ENCODE assay signal across 13 mouse cellular contexts in genomic region chr9:23115026-23115425, GRCm38 (mm10).
"Had no signal": no experiment of that assay in that cellular context is flagged by ENCODE, and none has a peak within 500 bp of the region (broad histone marks: within the 10 kb centered on the region; RNA-seq: fewer than 3 reads in every experiment).

No protein-coding gene starts in this region.

- H3K4me1 ChIP-seq: limb, embryonic 12.5 days; liver, embryonic 13.5 days; lung, embryonic 15.5 days; midbrain, embryonic 15.5 days; neural tube, embryonic 12.5 days had no signal

- H3K27ac ChIP-seq: limb, embryonic 12.5 days; liver, embryonic 13.5 days; lung, embryonic 15.5 days; macrophage; midbrain, embryonic 15.5 days; neural tube, embryonic 12.5 days; stomach, postnatal 0 days had no signal

- DNase-seq: kidney, postnatal 25 days; liver; liver, embryonic 13.5 days; liver, postnatal 0 days; lung, postnatal 14 days had no signal

- H3K9me3 ChIP-seq: limb, embryonic 12.5 days; liver, embryonic 13.5 days; lung, embryonic 15.5 days; megakaryocyte, embryonic 14.5 days; midbrain, embryonic 15.5 days; neural tube, embryonic 12.5 days had no signal

- H3K27me3 ChIP-seq: limb, embryonic 12.5 days; liver, embryonic 13.5 days; lung, embryonic 15.5 days; megakaryocyte, embryonic 14.5 days; midbrain, embryonic 15.5 days; neural tube, embryonic 12.5 days had no signal

- H3K36me3 ChIP-seq: limb, embryonic 12.5 days; liver, embryonic 13.5 days; lung, embryonic 15.5 days; midbrain, embryonic 15.5 days; neural tube, embryonic 12.5 days had no signal

- H3K9ac ChIP-seq: limb, embryonic 12.5 days; liver, embryonic 13.5 days; liver, postnatal 0 days; lung, embryonic 15.5 days; midbrain, embryonic 15.5 days; neural tube, embryonic 12.5 days had no signal

- H3K4me3 ChIP-seq: limb, embryonic 12.5 days; liver, embryonic 13.5 days; lung, embryonic 15.5 days; megakaryocyte, embryonic 14.5 days; midbrain, embryonic 15.5 days; neural tube, embryonic 12.5 days had no signal

- ATAC-seq: liver, postnatal 0 days; midbrain, embryonic 15.5 days had no signal

- H3K4me2 ChIP-seq: limb, embryonic 12.5 days; liver, embryonic 13.5 days; lung, embryonic 15.5 days; midbrain, embryonic 11.5 days; midbrain, embryonic 15.5 days; neural tube, embryonic 12.5 days had no signal
